Mouse (Mus musculus): ENCODE data around the gene Elp5. TPM values are rescaled to one million over a fixed set of nuclear protein-coding genes. Genes with fewer than 3 reads are reported as not detected.

The Elp5 gene
- polyA plus RNA-seq, 1 experiment from 2014 or later = 170 TPM

- Histone ChIP-seq H3K27ac (replicated peaks) (peak overlapping the region; percentile 64), H3K36me3 (no peaks in the 10 kb centered on the region), H3K9ac (replicated peaks) (peak overlapping the region; percentile 34; the same call in 1 of the 2 replicates), H3K4me1 (peaks cover 18% of the 10 kb centered on the region), H3K9me3 (no peaks in the 10 kb centered on the region), H3K4me3 (peak overlapping the region; percentile 42), H3K27me3 (no peaks in the 10 kb centered on the region), H3K4me2 (replicated peaks) (peak overlapping the region; percentile 48)
- no peak; the same call in 1 of the 2 replicates for ATAC-seq (replicated peaks)
- WGBS = 0% methylated on average over 14 of the region's 14 CpGs
Observed at GRCm38 (mm10) chr11:69948763-69949150, 33.6 kb downstream of the Elp5 start.

DNA sequence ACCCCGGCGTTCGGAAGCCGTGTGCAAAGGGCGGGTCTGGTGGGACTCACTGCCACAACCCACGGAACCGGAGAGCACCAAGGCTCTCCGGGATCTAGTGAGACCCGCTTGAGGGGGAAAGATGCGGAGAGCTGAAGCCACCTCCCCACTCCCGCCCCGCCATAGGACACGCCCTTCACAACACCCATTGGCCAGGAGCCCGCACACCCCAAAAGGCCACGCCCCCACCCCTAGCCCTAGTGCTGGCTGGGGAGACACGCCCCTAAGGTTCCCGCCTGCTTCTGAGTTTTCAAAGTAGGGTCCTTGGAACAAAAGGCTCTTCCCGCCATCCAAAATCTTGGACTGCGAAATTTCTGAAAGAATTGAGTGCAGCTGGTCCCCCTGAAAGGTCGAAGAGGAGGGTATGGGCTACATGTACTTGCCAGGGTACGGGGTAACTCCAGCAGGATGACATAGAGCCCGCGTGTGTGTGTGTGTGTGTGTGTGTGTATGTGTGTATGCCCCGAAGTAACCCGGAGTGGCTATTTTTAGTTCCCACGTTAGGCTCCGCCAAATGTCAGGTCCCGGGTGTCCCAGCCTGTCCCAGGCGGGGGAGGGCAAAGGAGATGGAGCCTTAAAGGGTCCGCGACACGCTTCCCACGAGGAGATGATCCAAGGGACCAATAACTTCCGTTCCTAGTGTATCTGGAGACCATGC, 34.1 kb downstream of the Elp5 start, which contains the start of gene Slc2a4:
Gene Slc2a4 (minus strand): TSS at position 123 of the 697 bp plus-strand sequence.
- peak within 1 kb of the TSS; percentile 34 for H3K9ac ChIP-seq (replicated peaks)
- peak within 1 kb of the TSS; percentile 42 for H3K4me3 ChIP-seq
- under 1% methylated on average over 34 of the region's 34 CpGs for WGBS
- ATAC-seq (replicated peaks) = peak; percentile 95
- H3K4me2 ChIP-seq (replicated peaks) = peak within 1 kb of the TSS; percentile 48
- no peaks in the 10 kb centered on the region for H3K27me3 ChIP-seq
- no peaks in the 10 kb centered on the region for H3K36me3 ChIP-seq
- H3K4me1 ChIP-seq = peaks cover 18% of the 10 kb centered on the region
- H3K27ac ChIP-seq (replicated peaks) = peak within 1 kb of the TSS; percentile 64
- no peaks in the 10 kb centered on the region for H3K9me3 ChIP-seq

GRCm38 (mm10) chr11:69947337-69948065, 34.8 kb downstream of the Elp5 start:
- no peaks in the 10 kb centered on the region for H3K27me3 ChIP-seq
- H3K9ac ChIP-seq (replicated peaks) = peak overlapping the region; percentile 34
- no peaks in the 10 kb centered on the region for H3K36me3 ChIP-seq
- peak overlapping the region; percentile 64; the same call in 1 of the 2 replicates for H3K27ac ChIP-seq (replicated peaks)
- H3K4me1 ChIP-seq = peaks cover 18% of the 10 kb centered on the region
- no peaks in the 10 kb centered on the region for H3K9me3 ChIP-seq
- peak overlapping the region; percentile 48 for H3K4me2 ChIP-seq (replicated peaks)
- H3K4me3 ChIP-seq = peak overlapping the region; percentile 42
- peak; percentile 44 for ATAC-seq (replicated peaks)
- WGBS = 2% methylated on average over 29 of the region's 29 CpGs

DNA sequence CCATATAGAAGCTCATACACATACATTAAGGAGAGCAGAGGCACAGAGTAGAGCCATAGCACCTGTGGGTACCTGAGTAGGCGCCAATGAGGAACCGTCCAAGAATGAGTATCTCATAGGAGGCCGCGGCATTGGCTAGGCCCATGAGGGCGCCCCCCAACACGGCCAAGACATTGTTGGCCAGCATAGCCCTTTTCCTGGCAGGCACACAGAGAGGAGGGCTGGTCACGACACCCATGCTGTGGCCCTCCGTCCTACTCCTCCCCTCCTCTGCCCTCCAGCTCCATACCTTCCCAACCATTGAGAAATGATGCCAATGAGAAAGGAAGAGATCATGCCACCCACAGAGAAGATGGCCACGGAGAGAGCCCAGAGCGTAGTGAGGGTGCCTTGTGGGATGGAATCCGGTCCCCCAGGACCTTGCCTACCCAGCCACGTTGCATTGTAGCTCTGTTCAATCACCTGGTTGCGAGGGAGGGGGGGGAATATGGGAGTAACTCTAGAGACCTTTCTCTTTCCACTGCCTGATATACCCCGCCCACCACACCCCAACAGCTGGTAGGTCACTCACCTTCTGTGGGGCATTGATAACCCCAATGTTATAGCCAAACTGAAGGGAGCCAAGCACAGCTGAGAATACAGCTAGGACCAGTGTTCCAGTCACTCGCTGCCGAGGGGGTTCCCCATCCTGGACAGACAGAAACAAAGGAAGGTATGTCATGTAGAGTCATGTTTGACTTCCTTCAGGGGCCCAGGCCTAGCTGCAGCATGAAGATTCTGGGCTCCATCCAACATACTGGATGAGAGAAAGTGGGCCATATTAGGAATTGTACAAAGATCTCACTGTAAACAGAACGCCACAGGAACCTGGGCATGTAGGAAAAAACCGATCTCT, 36.1 kb downstream of the Elp5 start:
- ATAC-seq (replicated peaks) = no peak
- no peak overlapping the region for H3K9ac ChIP-seq (replicated peaks)
- H3K4me2 ChIP-seq (replicated peaks) = no peak overlapping the region
- peaks cover 18% of the 10 kb centered on the region for H3K4me1 ChIP-seq
- no peak overlapping the region for H3K4me3 ChIP-seq
- 92% methylated on average over 18 of the region's 18 CpGs for WGBS
- no peaks in the 10 kb centered on the region for H3K9me3 ChIP-seq
- no peak overlapping the region for H3K27ac ChIP-seq (replicated peaks)
- H3K27me3 ChIP-seq = no peaks in the 10 kb centered on the region
- H3K36me3 ChIP-seq = no peaks in the 10 kb centered on the region

DNA sequence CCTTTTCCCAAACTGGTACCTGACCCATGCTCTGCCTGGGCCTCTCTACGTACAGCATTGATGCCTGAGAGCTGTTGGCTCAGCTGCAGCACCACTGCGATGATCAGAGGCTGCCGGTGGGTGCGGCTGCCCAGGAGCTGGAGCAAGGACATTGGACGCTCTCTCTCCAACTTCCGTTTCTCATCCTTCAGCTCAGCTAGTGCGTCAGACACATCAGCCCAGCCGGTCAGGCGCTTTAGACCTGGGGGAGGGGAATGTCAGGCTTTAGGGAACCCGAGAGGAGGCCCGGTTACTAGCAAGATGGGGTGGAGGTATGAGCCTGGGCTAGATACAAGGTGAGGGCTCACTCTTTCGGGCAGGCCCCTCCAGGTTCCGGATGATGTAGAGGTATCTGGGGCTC, 37.1 kb downstream of the Elp5 start:
- ATAC-seq (replicated peaks) = no peak
- Histone ChIP-seq H3K4me2 (replicated peaks) (no peak overlapping the region), H3K4me3 (no peak overlapping the region), H3K9ac (replicated peaks) (no peak overlapping the region), H3K4me1 (peaks cover 18% of the 10 kb centered on the region), H3K9me3 (no peaks in the 10 kb centered on the region), H3K27ac (replicated peaks) (no peak overlapping the region), H3K36me3 (no peaks in the 10 kb centered on the region), H3K27me3 (no peaks in the 10 kb centered on the region)
- 84% methylated on average over 13 of the region's 13 CpGs for WGBS

DNA sequence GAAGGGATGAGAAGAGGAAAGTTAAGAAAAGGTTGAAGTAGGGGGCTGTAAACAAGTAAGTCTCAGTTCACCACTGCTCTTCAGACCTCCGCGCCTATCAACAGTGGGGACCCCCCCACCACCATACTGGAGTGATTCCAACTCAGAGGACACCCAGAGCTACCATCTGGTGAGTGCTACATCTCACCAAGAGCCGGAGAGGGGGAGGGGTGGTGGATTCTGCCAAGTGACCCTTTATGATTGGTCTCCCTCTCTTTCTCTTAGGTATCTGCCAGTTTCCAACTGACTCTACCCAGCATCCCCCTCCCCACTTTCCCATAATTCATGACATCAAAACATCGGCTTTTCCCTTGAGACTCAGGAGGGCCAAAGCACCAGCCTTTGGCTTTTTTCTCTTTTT, 41.4 kb downstream of the Elp5 start:
- H3K27ac ChIP-seq (replicated peaks) = no peak overlapping the region
- no peaks in the 10 kb centered on the region for H3K36me3 ChIP-seq
- no peak for ATAC-seq (replicated peaks)
- peaks cover 11% of the 10 kb centered on the region for H3K4me1 ChIP-seq
- H3K4me3 ChIP-seq = no peak overlapping the region
- no peak overlapping the region for H3K9ac ChIP-seq (replicated peaks)
- WGBS = 83% methylated on average over 4 of the region's 4 CpGs
- peaks cover 10% of the 10 kb centered on the region; the same call in 1 of the 2 replicates for H3K27me3 ChIP-seq
- no peak overlapping the region for H3K4me2 ChIP-seq (replicated peaks)
- H3K9me3 ChIP-seq = no peaks in the 10 kb centered on the region

DNA sequence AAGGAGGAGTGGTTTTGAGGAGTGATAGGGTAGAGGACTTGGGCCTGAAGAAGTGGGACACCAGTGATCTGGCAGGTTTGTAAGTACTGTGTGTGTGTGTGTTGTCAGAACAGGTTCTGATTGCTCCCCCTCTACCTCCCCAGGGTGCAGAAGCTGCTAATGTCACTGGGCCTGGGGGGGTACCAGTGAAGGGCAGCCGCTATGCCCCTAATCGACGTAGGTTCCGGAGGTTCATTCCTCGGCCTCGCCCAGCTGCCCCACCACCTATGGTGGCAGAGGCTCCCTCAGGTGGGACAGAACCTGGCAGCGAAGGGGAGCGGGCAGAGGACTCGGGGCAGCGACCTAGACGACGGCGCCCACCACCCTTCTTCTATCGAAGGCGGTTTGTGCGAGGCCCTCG, 42.6 kb downstream of the Elp5 start:
- Histone ChIP-seq H3K9ac (replicated peaks) (no peak overlapping the region), H3K4me2 (replicated peaks) (no peak overlapping the region), H3K9me3 (no peaks in the 10 kb centered on the region), H3K4me3 (no peak overlapping the region), H3K4me1 (peaks cover 21% of the 10 kb centered on the region), H3K27ac (replicated peaks) (no peak overlapping the region), H3K27me3 (peaks cover 10% of the 10 kb centered on the region; the same call in 1 of the 2 replicates), H3K36me3 (no peaks in the 10 kb centered on the region)
- no peak for ATAC-seq (replicated peaks)
- WGBS = 90% methylated on average over 17 of the region's 17 CpGs

DNA sequence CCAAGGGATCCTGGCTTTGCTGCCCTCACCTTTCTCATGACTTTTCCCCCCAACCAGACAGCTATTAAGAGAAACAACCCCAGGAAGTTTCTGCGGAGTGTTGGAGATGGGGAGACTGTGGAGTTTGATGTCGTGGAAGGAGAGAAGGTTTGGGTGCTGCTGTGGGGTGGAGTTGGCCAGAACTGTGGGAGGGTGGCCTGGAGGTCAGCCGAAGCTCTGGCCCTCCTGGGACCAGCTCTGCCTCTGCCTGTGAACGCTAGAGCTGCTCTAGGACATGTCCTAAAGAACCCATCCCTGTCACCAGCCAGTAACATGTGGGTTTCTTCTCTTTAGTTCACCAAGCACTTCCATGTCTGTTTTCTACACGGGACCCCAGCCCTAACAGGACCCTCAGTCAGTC, 43.1 kb downstream of the Elp5 start:
- Histone ChIP-seq H3K4me1 (peaks cover 27% of the 10 kb centered on the region), H3K27ac (replicated peaks) (no peak overlapping the region), H3K4me3 (no peak overlapping the region), H3K9ac (replicated peaks) (no peak overlapping the region), H3K9me3 (no peaks in the 10 kb centered on the region), H3K36me3 (no peaks in the 10 kb centered on the region), H3K4me2 (replicated peaks) (no peak overlapping the region), H3K27me3 (peaks cover 10% of the 10 kb centered on the region; the same call in 1 of the 2 replicates)
- 69% methylated on average over 5 of the region's 5 CpGs for WGBS
- no peak for ATAC-seq (replicated peaks)

DNA sequence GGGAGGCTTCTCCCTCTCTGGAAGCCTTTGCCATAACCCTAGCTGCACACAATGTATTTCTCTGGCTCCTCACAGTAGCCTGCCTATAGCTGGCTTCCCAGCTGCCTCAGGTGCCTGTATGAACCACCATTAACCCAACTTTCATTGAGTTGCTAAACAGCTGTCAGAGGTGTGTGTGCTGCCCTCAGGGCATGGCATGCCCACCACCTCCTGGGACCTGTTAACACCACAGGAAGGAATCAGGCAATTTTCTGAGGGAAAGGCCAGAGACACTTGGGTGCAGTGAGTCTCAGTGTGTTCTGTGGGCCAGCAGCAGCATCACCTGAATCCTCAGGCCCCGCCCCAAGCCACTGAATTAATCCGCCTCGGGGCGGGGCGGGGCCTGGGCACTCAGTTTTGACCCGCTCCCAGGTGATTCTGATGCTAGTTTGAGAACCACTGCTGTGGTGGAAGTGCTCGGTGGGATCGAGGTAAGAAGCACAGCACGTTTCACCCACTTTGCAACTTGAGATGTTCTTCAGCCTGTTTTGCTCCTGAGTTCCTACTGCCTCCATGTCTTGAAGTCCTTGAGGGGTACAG, 43.8 kb downstream of the Elp5 start:
- 23% methylated on average over 9 of the region's 9 CpGs for WGBS
- Histone ChIP-seq H3K27me3 (peaks cover 10% of the 10 kb centered on the region; the same call in 1 of the 2 replicates), H3K27ac (replicated peaks) (no peak overlapping the region), H3K4me2 (replicated peaks) (no peak overlapping the region), H3K4me1 (peaks cover 27% of the 10 kb centered on the region), H3K9ac (replicated peaks) (no peak overlapping the region), H3K36me3 (no peaks in the 10 kb centered on the region), H3K4me3 (no peak overlapping the region), H3K9me3 (no peaks in the 10 kb centered on the region)
- no peak for ATAC-seq (replicated peaks)

- no peak overlapping the region for H3K27ac ChIP-seq (replicated peaks)
- no peaks in the 10 kb centered on the region for H3K9me3 ChIP-seq
- H3K4me1 ChIP-seq = peaks cover 27% of the 10 kb centered on the region
- peaks cover 10% of the 10 kb centered on the region; the same call in 1 of the 2 replicates for H3K27me3 ChIP-seq
- no peaks in the 10 kb centered on the region for H3K36me3 ChIP-seq
- H3K4me3 ChIP-seq = no peak overlapping the region
- 69% methylated on average over 5 of the region's 5 CpGs for WGBS
- no peak for ATAC-seq (replicated peaks)
- no peak overlapping the region for H3K9ac ChIP-seq (replicated peaks)
- H3K4me2 ChIP-seq (replicated peaks) = no peak overlapping the region
Observed at GRCm38 (mm10) chr11:69937834-69938233, 44.5 kb downstream of the Elp5 start.

DNA sequence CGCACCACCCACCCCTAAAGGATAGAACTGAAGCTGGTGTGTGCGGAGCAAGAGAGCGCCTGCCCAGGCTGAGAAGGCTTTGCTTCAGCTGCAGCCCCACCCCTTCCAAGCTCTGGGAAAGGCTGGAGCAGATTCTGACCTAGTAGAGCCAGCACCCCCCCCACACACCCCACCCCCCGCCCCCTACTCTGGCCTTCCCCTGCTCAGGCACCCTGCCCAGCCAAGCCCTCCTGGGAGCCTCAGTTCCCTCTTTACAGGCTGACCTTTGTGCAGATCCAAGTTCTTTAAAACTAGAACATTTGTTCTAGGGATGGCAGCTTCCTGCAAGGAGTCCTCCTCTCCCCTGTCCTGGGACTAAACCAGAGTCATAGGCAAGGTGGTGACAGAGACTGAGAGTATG, 44.9 kb downstream of the Elp5 start:
- Histone ChIP-seq H3K27me3 (peaks cover 10% of the 10 kb centered on the region; the same call in 1 of the 2 replicates), H3K9ac (replicated peaks) (no peak overlapping the region), H3K4me1 (peaks cover 27% of the 10 kb centered on the region), H3K27ac (replicated peaks) (no peak overlapping the region), H3K9me3 (no peaks in the 10 kb centered on the region), H3K4me3 (no peak overlapping the region), H3K36me3 (no peaks in the 10 kb centered on the region), H3K4me2 (replicated peaks) (no peak overlapping the region)
- ATAC-seq (replicated peaks) = no peak
- 36% methylated on average over 4 of the region's 4 CpGs for WGBS

Measured in forebrain, embryonic 15.5 days (tissue).